Comparison of ENCODE assay signal across 20 mouse cellular contexts in the genomic region with DNA sequence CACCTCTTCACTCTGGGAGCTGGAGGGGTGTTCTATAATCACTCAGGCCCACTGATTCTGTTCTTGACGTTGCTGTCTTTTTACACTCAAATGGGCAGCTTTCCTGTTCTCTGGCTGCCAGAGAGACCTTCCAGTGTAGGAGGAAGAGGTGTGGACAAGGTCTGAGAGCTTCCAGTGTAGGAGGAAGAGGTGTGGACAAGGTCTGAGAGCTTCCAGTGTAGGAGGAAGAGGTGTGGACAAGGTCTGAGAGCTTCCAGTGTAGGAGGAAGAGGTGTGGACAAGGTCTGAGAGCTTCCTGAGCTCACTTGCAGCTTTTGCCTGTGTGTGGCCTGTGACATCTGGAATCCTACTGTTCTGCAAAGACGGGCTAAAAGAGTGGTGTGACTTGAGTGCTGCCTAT. TPM values are rescaled to one million over a fixed set of nuclear protein-coding genes. Genes with fewer than 3 reads are reported as not detected.
DNase-seq lines count a peak whose midpoint lies in the region; ATAC-seq and TF ChIP-seq lines count a peak whose summit lies in the region.
"Not testable (repeated sequence)": the region's sequence is repeated elsewhere in the genome, so short reads cannot be mapped to it uniquely, and the experiment has no call there.
"Had no signal": no experiment of that assay in that cellular context is flagged by ENCODE, and none has a peak within 500 bp of the region (broad histone marks: within the 10 kb centered on the region; RNA-seq: fewer than 3 reads in every experiment).

No protein-coding gene starts in this region.

- peak; percentile 97 for TF ChIP-seq EP300 in heart, adult 2 months (IDR thresholded peaks at IDR 0.05; ENCODE audit: insufficient read depth, low read depth, low read length)
- peak; percentile 80 for TF ChIP-seq EP300 in heart, postnatal 0 days (IDR thresholded peaks at IDR 0.05; ENCODE audit: low read depth)

- intact Hi-C loops in heart, adult 2 months (cut with DNase I): loop anchor here (1.0 kb wide), 1 partner anchor 9 kb away; no protein-coding TSS in a partner anchor

- 35% methylated on average over 2 of the region's 2 CpGs for WGBS in cerebellum, adult 2 months
- 14% methylated on average over 2 of the region's 2 CpGs for WGBS in heart, adult 2 months
- 6% methylated on average over 2 of the region's 2 CpGs for WGBS in heart, embryonic 13.5 days
- 8% methylated on average over 2 of the region's 2 CpGs for WGBS in heart, postnatal 0 days
- WGBS in kidney, adult 2 months: 31% methylated on average over 2 of the region's 2 CpGs
- WGBS in lung, embryonic 14.5 days: 20% methylated on average over 2 of the region's 2 CpGs

- TF ChIP-seq POLR2A in cerebellum, adult 2 months (IDR thresholded peaks at IDR 0.05; ENCODE audit: borderline replicate concordance, insufficient read depth, low read length); kidney, adult 2 months (IDR thresholded peaks at IDR 0.05; ENCODE audit: low read depth, low read length): not testable (repeated sequence)
- TF ChIP-seq POLR2A in heart, adult 2 months (IDR thresholded peaks at IDR 0.05; ENCODE audit: insufficient read depth, low read depth, low read length): peak; percentile 94

- H3K4me3 ChIP-seq in cerebellum, adult 2 months (replicated peaks; ENCODE audit: insufficient read depth, low read depth, low read length); kidney, adult 2 months (ENCODE audit: insufficient read depth, low read depth, low read length); lung, embryonic 14.5 days (ENCODE audit: low read depth, low read length): not testable (repeated sequence)
- H3K4me3 ChIP-seq in heart, adult 2 months: peak overlapping the region; percentile 15; the same call in 1 of the 2 replicates
- peak overlapping the region; percentile 17; the same call in 1 of the 2 replicates for H3K4me3 ChIP-seq in heart, embryonic 13.5 days
- peak overlapping the region; percentile 7; the same call in 1 of the 2 replicates for H3K4me3 ChIP-seq in heart, postnatal 0 days (ENCODE audit: low read depth, low read length)

- H3K27ac ChIP-seq in cerebellum, adult 2 months (ENCODE audit: insufficient read depth, low read length): peak overlapping the region; percentile 17
- H3K27ac ChIP-seq in heart, adult 2 months: peak overlapping the region; percentile 89
- H3K27ac ChIP-seq in heart, embryonic 13.5 days (replicated peaks): peak overlapping the region; percentile 43
- peak overlapping the region; percentile 73 for H3K27ac ChIP-seq in heart, postnatal 0 days (ENCODE audit: low read depth)
- peak overlapping the region; percentile 51 for H3K27ac ChIP-seq in kidney, adult 2 months (ENCODE audit: insufficient read depth, low read depth, low read length)
- peak overlapping the region; percentile 6; the same call in 1 of the 2 replicates for H3K27ac ChIP-seq in lung, embryonic 14.5 days (ENCODE audit: low read depth)

- not testable (repeated sequence) for H3K9me3 ChIP-seq in heart, embryonic 13.5 days; heart, postnatal 0 days (replicated peaks; ENCODE audit: control insufficient read depth, low read length); lung, embryonic 14.5 days (ENCODE audit: low read depth, low read length)

- peaks cover 36% of the 10 kb centered on the region for H3K36me3 ChIP-seq in heart, adult 2 months (ENCODE audit: control insufficient read depth, insufficient read depth, low read length)
- H3K36me3 ChIP-seq in heart, embryonic 13.5 days; heart, postnatal 0 days (replicated peaks; ENCODE audit: control insufficient read depth, insufficient read depth, low read length); kidney, adult 2 months (ENCODE audit: control insufficient read depth, insufficient read depth, low read length); lung, embryonic 14.5 days (ENCODE audit: insufficient read depth): not testable (repeated sequence)

- not testable (repeated sequence) for H3K27me3 ChIP-seq in cerebellum, adult 2 months (ENCODE audit: control insufficient read depth, insufficient read depth, low read length); heart, adult 2 months (ENCODE audit: control insufficient read depth, insufficient read depth, low read length); kidney, adult 2 months (replicated peaks; ENCODE audit: control insufficient read depth, insufficient read depth, low read length); lung, embryonic 14.5 days (ENCODE audit: insufficient read depth, low read length)
- H3K27me3 ChIP-seq in heart, embryonic 13.5 days (replicated peaks): peaks cover 86% of the 10 kb centered on the region
- H3K27me3 ChIP-seq in heart, postnatal 0 days (ENCODE audit: control insufficient read depth, insufficient read depth, low read length): peaks cover 55% of the 10 kb centered on the region

- not testable (repeated sequence) for TF ChIP-seq CTCF in cerebellum, adult 2 months (IDR thresholded peaks at IDR 0.05; ENCODE audit: borderline replicate concordance, insufficient read depth, low read depth, low read length); heart, adult 2 months (IDR thresholded peaks at IDR 0.05); heart, postnatal 0 days (IDR thresholded peaks at IDR 0.05; ENCODE audit: low read depth); kidney, adult 2 months (conservative IDR thresholded peaks at IDR 0.05; ENCODE audit: insufficient read depth, insufficient read length, low read depth, low read length); lung, embryonic 14.5 days (IDR thresholded peaks at IDR 0.05; ENCODE audit: low read depth)

- not testable (repeated sequence) for H3K79me2 ChIP-seq in heart, adult 2 months (replicated peaks; ENCODE audit: control insufficient read depth, insufficient read depth, low read length)

- H3K4me1 ChIP-seq in cerebellum, adult 2 months (ENCODE audit: control insufficient read depth, insufficient read depth, low read length): peaks cover 70% of the 10 kb centered on the region
- H3K4me1 ChIP-seq in heart, adult 2 months (ENCODE audit: control insufficient read depth, insufficient read depth, low read length): peaks cover 34% of the 10 kb centered on the region
- peaks cover 27% of the 10 kb centered on the region for H3K4me1 ChIP-seq in heart, embryonic 13.5 days
- H3K4me1 ChIP-seq in heart, postnatal 0 days (ENCODE audit: control insufficient read depth, insufficient read depth): peaks cover 20% of the 10 kb centered on the region; the same call in 1 of the 2 replicates
- H3K4me1 ChIP-seq in kidney, adult 2 months (ENCODE audit: control insufficient read depth, insufficient read depth, low read length); lung, embryonic 14.5 days (ENCODE audit: insufficient read depth): not testable (repeated sequence)

- peak in 1 of 2 experiments; percentile 23 for DNase-seq in cerebellum, adult 2 months
- peak in 1 of 2 experiments; percentile 33 for DNase-seq in heart, adult 2 months
- peak; percentile 21 for DNase-seq in heart, postnatal 0 days (ENCODE audit: low spot score)
- DNase-seq in kidney, adult 2 months; lung, embryonic 14.5 days: not testable (repeated sequence)

- not testable (repeated sequence) for ATAC-seq in heart, embryonic 13.5 days (ENCODE audit: extremely low read depth, insufficient number of reproducible peaks, low FRiP score, low TSS enrichment)
- ATAC-seq in heart, postnatal 0 days (ENCODE audit: insufficient read depth, low read depth): peak; percentile 84
- ATAC-seq in lung, embryonic 14.5 days (ENCODE audit: insufficient read depth): 0 out of 2 replicates have a peak, but pooled peaks have one; percentile 17

- peak overlapping the region; percentile 66 for H3K9ac ChIP-seq in heart, adult 2 months (ENCODE audit: low read depth, low read length)
- H3K9ac ChIP-seq in heart, embryonic 13.5 days; heart, postnatal 0 days (replicated peaks; ENCODE audit: low read depth, low read length); lung, embryonic 14.5 days: not testable (repeated sequence)

- peak overlapping the region; percentile 43 for H3K4me2 ChIP-seq in heart, embryonic 13.5 days
- peak overlapping the region; percentile 21; the same call in 1 of the 2 replicates for H3K4me2 ChIP-seq in heart, postnatal 0 days (ENCODE audit: low read depth, low read length)
- H3K4me2 ChIP-seq in lung, embryonic 14.5 days: not testable (repeated sequence)

RNA-seq across cellular contexts. Expression of a gene that starts 11.6 kb away (rescaled TPM):
- polyA plus RNA-seq in cerebellum, adult 2 months (2012; rRNA removed): 111 and 118 TPM in 2 replicates
- total RNA-seq in heart, adult 2 months (2021): 10 to 100 TPM; 29.9 to 41.5 TPM
- polyA plus RNA-seq in heart, adult 2 months (2012; rRNA removed): 24.6 and 37.7 TPM in 2 replicates
- 0.19 and 0.27 TPM in 2 replicates for polyA plus RNA-seq in heart, embryonic 13.5 days (2015; fragmentation: Nextera tagmentation; extraction: Ambion mirVana)
- total RNA-seq in heart, postnatal 0 days (2014; rRNA removed; ENCODE audit: low replicate concordance): 4.6 and 8.8 TPM in 2 replicates
- polyA plus RNA-seq in heart, postnatal 0 days (2015; fragmentation: Nextera tagmentation; extraction: Ambion mirVana): 9.7 TPM in 2 replicates
- polyA plus RNA-seq in kidney, adult 2 months (2012; rRNA removed): 1.2 and 1.9 TPM in 2 replicates
- polyA plus RNA-seq in lung, embryonic 14.5 days (2014; fragmentation: Nextera tagmentation; extraction: Ambion mirVana): 1.1 and 2.3 TPM in 2 replicates

RNA-seq across cellular contexts. Expression of a gene that starts 13.3 kb away (rescaled TPM):
- polyA plus RNA-seq in cerebellum, adult 2 months (2012; rRNA removed): not detected in 2 replicates
- total RNA-seq in heart, adult 2 months (2021): not detected
- polyA plus RNA-seq in heart, adult 2 months (2012; rRNA removed): not detected in 2 replicates
- polyA plus RNA-seq in heart, embryonic 13.5 days (2015; fragmentation: Nextera tagmentation; extraction: Ambion mirVana): not detected in 2 replicates
- total RNA-seq in heart, postnatal 0 days (2014; rRNA removed; ENCODE audit: low replicate concordance): not detected in 2 replicates
- not detected in 2 replicates for polyA plus RNA-seq in heart, postnatal 0 days (2015; fragmentation: Nextera tagmentation; extraction: Ambion mirVana)
- polyA plus RNA-seq in kidney, adult 2 months (2012; rRNA removed): not detected in 2 replicates
- polyA plus RNA-seq in lung, embryonic 14.5 days (2014; fragmentation: Nextera tagmentation; extraction: Ambion mirVana): not detected in 2 replicates
- total RNA-seq: adrenal gland, adult 2 months; adrenal gland, postnatal 25 days; ES-E14; gastrocnemius, postnatal 10 days; gastrocnemius, postnatal 4 days; heart, postnatal 25 days had no signal
- polyA plus RNA-seq: adrenal gland, adult 2 months; cortical plate, adult 2 months; embryonic facial prominence, embryonic 12.5 days; forebrain, embryonic 11.5 days; forebrain, embryonic 15.5 days; heart, embryonic 10.5 days; hindbrain, embryonic 12.5 days; hindbrain, embryonic 16.5 days; intestine, embryonic 14.5 days had no signal

Comparison
In these comparisons a context has a peak if more than half of its experiments do, and no peak if none do; other contexts are left out.
1. H3K27ac ChIP-seq: peak in every context shown above with its lines; median percentile 89 in heart, adult 2 months; 73 in heart, postnatal 0 days; 51 in kidney, adult 2 months; 43 in heart, embryonic 13.5 days; 17 in cerebellum, adult 2 months; 6 in lung, embryonic 14.5 days.